Mouse (Mus musculus) small intestine, adult 2 months (tissue): Measurements from ENCODE around the gene Cltb.

Source experiments
- CTCF ChIP-seq: fragments of 200-500 bp; IDR thresholded peaks from 2 replicates; pipeline ENCODE4 v1.5.1; 2012; ENCODE audit warnings: low read depth, mild to moderate bottlenecking, control low read depth, inconsistent platforms, low read length, moderate library complexity, mixed read lengths; ENCODE audit not compliant: insufficient replicate concordance, insufficient read length; ENCODE audit errors: extremely low read depth
- POLR2A ChIP-seq: fragments of 200-500 bp; IDR thresholded peaks from 2 replicates; pipeline ENCODE4 v1.6.1; 2012; ENCODE audit warnings: low read depth, mild to moderate bottlenecking, control low read depth, inconsistent platforms, low read length, moderate library complexity

- TF ChIP-seq POLR2A, result no peak
- TF ChIP-seq CTCF, result no peak
These were observed 5.2 kb upstream of the Cltb start for GRCm38 (mm10) chr13:54616307-54616706.
